Mouse (Mus musculus): Measurements from ENCODE around the gene Smg9. TPM values are rescaled to one million over a fixed set of nuclear protein-coding genes. Genes with fewer than 3 reads are reported as not detected.

Gene Smg9
- polyA plus RNA-seq (2012; rRNA removed): 57.8 and 74.7 TPM in 2 replicates

DNA sequence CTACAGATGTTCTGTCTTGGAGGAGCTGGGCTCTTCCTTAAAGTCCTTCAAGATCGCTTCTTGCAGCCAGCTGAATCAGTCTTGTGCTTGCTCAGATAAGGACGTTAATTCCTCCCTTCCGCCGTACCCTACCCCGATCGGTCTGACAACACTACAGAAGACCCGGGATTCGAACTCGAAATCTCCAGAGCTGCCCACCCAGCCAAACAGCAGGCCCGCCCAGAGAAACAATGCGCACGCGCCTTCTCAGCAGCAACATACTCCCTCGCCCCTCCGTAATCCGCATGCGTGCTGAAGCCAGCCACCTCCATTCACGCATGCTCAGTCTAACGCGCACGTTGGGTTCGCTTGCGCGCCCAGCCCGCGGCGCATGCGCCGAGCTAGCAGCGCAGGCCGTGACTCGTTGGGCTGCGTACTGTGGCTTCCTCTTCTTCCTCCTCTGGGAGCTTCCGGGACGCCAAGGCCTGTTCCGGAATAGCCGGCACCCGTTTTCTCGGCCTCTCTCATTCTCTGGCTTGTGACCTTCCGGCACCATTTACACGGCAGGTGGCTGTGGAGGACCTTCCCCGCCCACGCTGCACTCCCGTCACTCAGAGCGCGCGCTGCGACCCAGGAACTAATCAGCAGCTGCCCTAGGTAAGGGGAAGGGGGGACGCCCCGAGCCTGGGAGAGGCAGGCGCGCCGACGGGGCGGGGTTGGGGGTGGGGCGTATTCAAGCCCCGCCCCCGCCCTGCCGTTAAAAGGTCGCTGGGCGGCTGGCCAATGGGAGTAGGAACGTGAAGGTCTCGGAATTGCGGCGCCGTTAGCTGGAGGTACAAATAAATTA, at the start of gene Smg9:
Smg9 (plus strand) TSS at position 364 of the 826 bp plus-strand sequence.

DNA sequence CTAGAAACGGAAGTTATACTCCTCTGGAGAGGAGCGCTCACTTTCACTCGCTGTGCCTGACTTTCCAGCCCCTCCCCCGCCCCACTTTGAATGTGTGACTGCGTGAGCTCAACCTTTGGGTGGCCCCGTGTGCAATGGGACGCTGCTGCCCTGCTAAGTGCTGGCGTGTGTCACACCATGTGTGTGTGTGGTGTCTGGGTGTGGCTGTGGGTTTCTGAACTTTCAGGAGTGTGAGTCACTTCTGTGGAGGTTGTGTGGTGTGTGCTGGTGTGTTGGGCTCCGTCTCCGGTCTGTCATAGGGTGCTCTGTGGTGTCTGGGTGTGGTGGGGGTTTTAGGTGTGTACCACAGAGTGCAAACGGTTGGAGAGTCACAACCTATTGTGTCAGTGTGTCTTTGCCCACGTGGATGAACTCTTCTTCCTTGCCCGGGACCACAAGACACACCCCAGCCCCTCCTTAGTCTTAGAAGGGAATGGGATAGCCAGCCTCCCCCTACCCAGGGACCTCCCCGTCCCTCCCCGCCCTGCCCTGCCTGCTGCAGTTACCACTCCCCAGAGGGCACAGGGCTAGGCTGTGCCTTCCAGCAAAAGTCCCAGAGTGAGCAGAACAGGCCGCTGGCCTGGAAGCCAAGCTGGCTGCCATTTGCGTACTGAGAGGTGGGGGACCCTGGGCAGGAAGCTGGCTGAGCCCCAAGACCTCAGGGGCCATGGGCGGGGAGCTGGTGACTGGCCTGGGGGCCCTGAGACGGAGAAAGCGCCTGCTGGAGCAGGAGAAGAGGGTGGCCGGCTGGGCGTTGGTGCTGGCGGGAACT, 29.5 kb upstream of the Smg9 start, which contains the start of gene Kcnn4:
Kcnn4 (plus strand) TSS at position 533 of the 811 bp plus-strand sequence.

DNA sequence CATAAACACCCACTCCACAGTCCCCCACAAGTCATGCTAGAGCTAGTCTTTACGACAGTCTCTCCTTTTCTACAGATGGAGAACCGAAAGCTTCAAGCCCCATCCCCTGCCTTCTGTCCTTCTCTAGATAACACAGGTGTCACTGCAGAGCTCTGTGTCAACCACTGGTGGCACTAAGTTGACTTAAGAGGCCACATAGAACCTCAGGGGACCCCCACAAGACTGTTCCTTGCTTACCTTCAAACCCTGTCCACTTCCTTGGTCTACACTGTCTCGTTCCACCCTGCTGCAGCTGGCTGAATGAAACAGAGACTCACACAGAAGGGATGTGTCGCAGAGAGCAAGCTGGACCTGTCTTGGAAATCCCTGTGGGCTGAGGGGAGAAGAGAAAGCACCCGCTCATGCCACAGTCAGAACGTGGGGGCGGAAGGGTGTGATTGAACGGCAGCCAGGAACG, 52.5 kb downstream of the Smg9 start, which contains the start of gene Irgc1:
Irgc1 (minus strand) TSS at position 443 of the 457 bp plus-strand sequence.

DNA sequence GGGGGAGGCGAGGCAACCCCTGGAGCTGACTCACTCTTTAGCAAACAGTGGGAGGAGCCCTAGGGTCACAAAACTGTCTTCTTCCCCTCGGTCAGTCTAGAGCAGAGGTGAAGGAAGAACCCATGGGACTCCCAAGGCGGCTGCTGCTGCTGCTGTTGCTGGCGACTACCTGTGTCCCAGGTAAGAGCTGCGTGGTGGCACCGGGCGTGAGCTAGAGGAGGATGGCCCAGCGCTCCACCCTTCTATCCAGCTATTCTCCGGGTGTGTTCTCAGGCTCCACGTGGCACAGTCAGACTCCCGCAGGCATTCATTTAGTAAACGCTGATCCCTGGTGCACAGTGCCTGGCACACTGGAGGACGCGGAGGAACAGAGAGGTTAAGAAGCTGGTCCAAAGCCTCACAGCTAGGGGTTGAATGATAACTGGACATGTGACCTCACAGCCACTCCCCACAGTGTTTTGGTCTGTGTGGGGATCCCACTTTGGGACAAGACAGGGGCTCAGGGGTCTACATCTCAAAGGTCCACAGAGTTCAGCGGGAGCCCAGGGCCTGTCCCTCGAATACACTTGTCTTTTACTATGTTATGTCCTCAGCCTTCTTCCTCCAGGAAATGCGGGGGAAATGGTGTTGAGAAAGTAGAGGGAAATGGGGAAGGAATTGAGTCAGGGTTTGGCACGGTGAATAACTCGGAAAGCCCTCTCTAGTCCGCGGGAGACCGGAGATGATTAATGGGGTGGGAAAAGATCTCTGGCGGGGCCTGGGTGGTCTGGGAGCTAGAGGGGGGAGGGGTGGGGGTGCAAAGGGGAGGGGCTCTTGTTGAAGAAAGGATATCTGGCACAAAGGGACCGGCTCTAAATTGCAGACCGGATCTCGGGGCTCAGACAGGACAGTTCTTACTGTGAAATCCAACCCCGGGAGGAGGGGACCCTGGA, 63.2 kb downstream of the Smg9 start, which contains the start of gene Plaur:
Plaur (plus strand) TSS at position 97 of the 932 bp plus-strand sequence.

Other genes starting within 250 kb of the Smg9 start
- 0.72 and 0.81 TPM in 2 replicates for gene Zfp114, start 224.6 kb upstream of the Smg9 start, polyA plus RNA-seq (2012; rRNA removed)
- gene Zfp111, start 188.2 kb upstream of the Smg9 start, polyA plus RNA-seq (2012; rRNA removed): 2.0 and 2.8 TPM in 2 replicates
- gene Zfp109, start 162.1 kb upstream of the Smg9 start, polyA plus RNA-seq (2012; rRNA removed): 1.6 and 2.5 TPM in 2 replicates
- gene Zfp108, start 144.8 kb upstream of the Smg9 start, polyA plus RNA-seq (2012; rRNA removed): 2.1 and 2.2 TPM in 2 replicates
- gene Zfp93, start 129.2 kb upstream of the Smg9 start, polyA plus RNA-seq (2012; rRNA removed): 1.7 and 2.2 TPM in 2 replicates
- gene Zfp61, start 98.4 kb upstream of the Smg9 start, polyA plus RNA-seq (2012; rRNA removed): 6.8 and 7.4 TPM in 2 replicates
- 8.5 and 9.3 TPM in 2 replicates for gene Zfp94, start 83.0 kb upstream of the Smg9 start, polyA plus RNA-seq (2012; rRNA removed)
- gene Tescl, start 65.7 kb upstream of the Smg9 start, polyA plus RNA-seq (2012; rRNA removed): 0.52 and 0.53 TPM in 2 replicates
- not detected in 2 replicates for gene Lypd5, start 50.4 kb upstream of the Smg9 start, polyA plus RNA-seq (2012; rRNA removed)
- gene Kcnn4, start 29.4 kb upstream of the Smg9 start, polyA plus RNA-seq (2012; rRNA removed): 26.2 and 26.4 TPM in 2 replicates
- gene Irgc1, start 52.7 kb downstream of the Smg9 start, polyA plus RNA-seq (2012; rRNA removed): 0.09 and 0.11 TPM in 2 replicates
- 14.4 and 15.2 TPM in 2 replicates for gene Plaur, start 62.9 kb downstream of the Smg9 start, polyA plus RNA-seq (2012; rRNA removed)
- 39.2 and 47.2 TPM in 2 replicates for gene Cadm4, start 82.4 kb downstream of the Smg9 start, polyA plus RNA-seq (2012; rRNA removed)
- 64.6 and 76.6 TPM in 2 replicates for gene Zfp428, start 107.4 kb downstream of the Smg9 start, polyA plus RNA-seq (2012; rRNA removed)
- not detected in 2 replicates for gene AC161166.1, start 112.8 kb downstream of the Smg9 start, polyA plus RNA-seq (2012; rRNA removed)
- 21.1 and 23.3 TPM in 2 replicates for gene Irgq, start 131.1 kb downstream of the Smg9 start, polyA plus RNA-seq (2012; rRNA removed)
- 7.3 and 9.0 TPM in 2 replicates for gene Pinlyp, start 146.5 kb downstream of the Smg9 start, polyA plus RNA-seq (2012; rRNA removed)
- gene Xrcc1, start 146.7 kb downstream of the Smg9 start, polyA plus RNA-seq (2012; rRNA removed): 68.3 and 73.5 TPM in 2 replicates
- gene Ethe1, start 187.9 kb downstream of the Smg9 start, polyA plus RNA-seq (2012; rRNA removed): 29.5 and 37.1 TPM in 2 replicates
- 0.87 and 0.89 TPM in 2 replicates for gene Zfp575, start 188.0 kb downstream of the Smg9 start, polyA plus RNA-seq (2012; rRNA removed)
- gene Phldb3, start 211.1 kb downstream of the Smg9 start, polyA plus RNA-seq (2012; rRNA removed): 2.6 and 3.5 TPM in 2 replicates
- gene Lypd3, start 236.9 kb downstream of the Smg9 start, polyA plus RNA-seq (2012; rRNA removed): 3.0 and 3.6 TPM in 2 replicates